ENCODE assay signal across 22 mouse cellular contexts in the genomic region with DNA sequence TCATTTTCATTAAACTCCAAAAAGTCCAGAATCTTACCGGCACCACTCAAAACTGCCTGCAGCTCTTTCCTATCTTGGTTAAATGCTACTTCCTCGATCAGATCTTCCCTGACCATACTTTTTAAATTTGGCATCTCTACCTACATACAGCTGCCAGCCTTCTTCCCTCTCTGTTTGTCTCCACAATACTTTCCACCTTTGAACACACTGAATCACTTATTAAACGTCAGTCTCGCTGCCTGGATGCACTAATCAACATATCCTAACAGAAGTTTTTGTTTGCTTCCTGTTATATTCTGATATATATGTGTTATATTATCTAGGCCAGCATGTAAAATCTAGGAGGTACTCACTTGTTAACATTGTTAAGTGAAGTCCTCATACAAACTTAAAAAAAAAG. TPM values are rescaled to one million over a fixed set of nuclear protein-coding genes. Genes with fewer than 3 reads are reported as not detected.
"Had no signal": no experiment of that assay in that cellular context is flagged by ENCODE, and none has a peak within 500 bp of the region (broad histone marks: within the 10 kb centered on the region; RNA-seq: fewer than 3 reads in every experiment).

No protein-coding gene starts in this region.

- H3K4me3 ChIP-seq: kidney, embryonic 15.5 days; limb, embryonic 12.5 days; limb, embryonic 15.5 days; liver, embryonic 13.5 days; neural tube, embryonic 12.5 days; neural tube, embryonic 15.5 days; stomach, embryonic 15.5 days had no signal

- H3K4me2 ChIP-seq: kidney, embryonic 15.5 days; limb, embryonic 12.5 days; limb, embryonic 15.5 days; liver, embryonic 13.5 days; midbrain, embryonic 11.5 days; neural tube, embryonic 12.5 days; neural tube, embryonic 15.5 days; stomach, embryonic 15.5 days had no signal

- H3K9me3 ChIP-seq: kidney, embryonic 15.5 days; limb, embryonic 12.5 days; limb, embryonic 15.5 days; liver, embryonic 13.5 days; neural tube, embryonic 12.5 days; neural tube, embryonic 15.5 days; stomach, embryonic 15.5 days had no signal

- DNase-seq: kidney, adult 18-20 months; kidney, postnatal 10 days; kidney, postnatal 4 days; left cerebral cortex, postnatal 4 days; liver, embryonic 13.5 days; lung, adult 2 months; lung, postnatal 14 days; lung, postnatal 4 days; midbrain, embryonic 14.5 days; right cerebral cortex, adult 18-20 months; right cerebral cortex, postnatal 14 days; right cerebral cortex, postnatal 4 days; spleen, adult 18-20 months; thymus, postnatal 25 days had no signal

- H3K4me1 ChIP-seq: kidney, embryonic 15.5 days; limb, embryonic 12.5 days; limb, embryonic 15.5 days; liver, embryonic 13.5 days; neural tube, embryonic 12.5 days; neural tube, embryonic 15.5 days; stomach, embryonic 15.5 days had no signal

- H3K36me3 ChIP-seq: kidney, embryonic 15.5 days; limb, embryonic 12.5 days; limb, embryonic 15.5 days; liver, embryonic 13.5 days; neural tube, embryonic 12.5 days; neural tube, embryonic 15.5 days; stomach, embryonic 15.5 days had no signal

- H3K9ac ChIP-seq: kidney, embryonic 15.5 days; limb, embryonic 12.5 days; limb, embryonic 15.5 days; liver, embryonic 13.5 days; neural tube, embryonic 12.5 days; neural tube, embryonic 15.5 days; stomach, embryonic 15.5 days had no signal

- H3K27me3 ChIP-seq: kidney, embryonic 15.5 days; limb, embryonic 12.5 days; limb, embryonic 15.5 days; liver, embryonic 13.5 days; neural tube, embryonic 12.5 days; neural tube, embryonic 15.5 days; stomach, embryonic 15.5 days had no signal

- H3K27ac ChIP-seq: kidney, embryonic 15.5 days; limb, embryonic 12.5 days; limb, embryonic 15.5 days; liver, embryonic 13.5 days; neural tube, embryonic 12.5 days; neural tube, embryonic 15.5 days; stomach, embryonic 15.5 days had no signal

RNA-seq across cellular contexts. Expression of a gene that starts 25.5 kb away (rescaled TPM):
- total RNA-seq: megakaryocyte-erythroid progenitor cell, adult 5-6 weeks had no signal
